In genomic region chr4:57055635-57056034, GRCm38 (mm10) we compare ENCODE assay signal across 18 mouse cellular contexts.
DNase-seq lines count a peak whose midpoint lies in the region; ATAC-seq lines count a peak whose summit lies in the region.
"Had no signal": no experiment of that assay in that cellular context is flagged by ENCODE, and none has a peak within 500 bp of the region (broad histone marks: within the 10 kb centered on the region; RNA-seq: fewer than 3 reads in every experiment).

No protein-coding gene starts in this region.

- H3K9me3 ChIP-seq in heart, embryonic 14.5 days (ENCODE audit: control insufficient read depth, low read length) = no peaks in the 10 kb centered on the region
- H3K9me3 ChIP-seq: embryonic facial prominence, embryonic 15.5 days; hindbrain, embryonic 13.5 days; intestine, embryonic 15.5 days; stomach, embryonic 15.5 days had no signal

- peak overlapping the region; percentile 30 for H3K4me2 ChIP-seq in heart, embryonic 14.5 days (ENCODE audit: low read length)
- H3K4me2 ChIP-seq: embryonic facial prominence, embryonic 15.5 days; hindbrain, embryonic 13.5 days; intestine, embryonic 15.5 days; midbrain, embryonic 11.5 days; stomach, embryonic 15.5 days had no signal

- 29% methylated on average over 7 of the region's 7 CpGs for WGBS in heart, embryonic 14.5 days

- no peak for ATAC-seq in heart, embryonic 14.5 days (ENCODE audit: insufficient number of reproducible peaks, insufficient read depth, low FRiP score, low read depth)
- peak; percentile 71 for ATAC-seq in megakaryocyte, adult 5-6 weeks (ENCODE audit: poor library complexity, severe bottlenecking)
- ATAC-seq: intestine, embryonic 15.5 days had no signal

- H3K27ac ChIP-seq in heart, embryonic 14.5 days (replicated peaks in 1 of 2; ENCODE audit: control insufficient read depth in 1 of 2, insufficient read depth in 1 of 2, low read depth in 2 of 2, low read length in 2 of 2) = no peak overlapping the region
- H3K27ac ChIP-seq: embryonic facial prominence, embryonic 15.5 days; hindbrain, embryonic 13.5 days; intestine, embryonic 15.5 days; stomach, embryonic 15.5 days had no signal

- H3K36me3 ChIP-seq in heart, embryonic 14.5 days (ENCODE audit: control insufficient read depth, insufficient read depth, low read length) = no peaks in the 10 kb centered on the region
- H3K36me3 ChIP-seq: embryonic facial prominence, embryonic 15.5 days; G1E; hindbrain, embryonic 13.5 days; intestine, embryonic 15.5 days; stomach, embryonic 15.5 days had no signal

- H3K4me1 ChIP-seq in heart, embryonic 14.5 days (ENCODE audit: control insufficient read depth in 2 of 2, insufficient read depth in 2 of 2, low read length in 2 of 2) = peaks cover 6 to 14% of the 10 kb centered on the region in 2 experiments
- H3K4me1 ChIP-seq: embryonic facial prominence, embryonic 15.5 days; intestine, embryonic 15.5 days; stomach, embryonic 15.5 days had no signal

- no peak overlapping the region for H3K9ac ChIP-seq in heart, embryonic 14.5 days (ENCODE audit: low read length)
- H3K9ac ChIP-seq: embryonic facial prominence, embryonic 15.5 days; hindbrain, embryonic 13.5 days; intestine, embryonic 15.5 days; stomach, embryonic 15.5 days had no signal

- H3K4me3 ChIP-seq in heart, embryonic 14.5 days (ENCODE audit: control insufficient read depth in 1 of 2, insufficient read depth in 1 of 2, low read depth in 1 of 2, low read length in 2 of 2) = no peak overlapping the region
- H3K4me3 ChIP-seq: embryonic facial prominence, embryonic 15.5 days; hindbrain, embryonic 13.5 days; intestine, embryonic 15.5 days; stomach, embryonic 15.5 days had no signal

- no peak for DNase-seq in heart, adult 11 months
- peak; percentile 16 for DNase-seq in thymus, postnatal 25 days
- no peak for DNase-seq in thymus, postnatal 14 days
- DNase-seq in cerebellum, adult 18-20 months = no peak
- DNase-seq in cerebellum, postnatal 36 days = no peak
- DNase-seq: adrenal gland, postnatal 10 days; cerebellum, adult 8-10 months; kidney, postnatal 10 days; lung, postnatal 10 days; right cerebral cortex, postnatal 4 days had no signal

- H3K27me3 ChIP-seq in heart, embryonic 14.5 days (ENCODE audit: control insufficient read depth, insufficient read depth, low read length) = no peaks in the 10 kb centered on the region
- H3K27me3 ChIP-seq: embryonic facial prominence, embryonic 15.5 days; hindbrain, embryonic 13.5 days; intestine, embryonic 15.5 days; stomach, embryonic 15.5 days had no signal
